ENCODE assay signal across 19 mouse cellular contexts in genomic region chr9:34604931-34605330, GRCm38 (mm10).
DNase-seq lines count a peak whose midpoint lies in the region; ATAC-seq and TF ChIP-seq lines count a peak whose summit lies in the region.
"Had no signal": no experiment of that assay in that cellular context is flagged by ENCODE, and none has a peak within 500 bp of the region (broad histone marks: within the 10 kb centered on the region; RNA-seq: fewer than 3 reads in every experiment).

No protein-coding gene starts in this region.

- no peaks in the 10 kb centered on the region for H3K27me3 ChIP-seq in liver, embryonic 16.5 days (ENCODE audit: control insufficient read depth, insufficient read depth, low read depth, low read length)
- H3K27me3 ChIP-seq in liver, embryonic 12.5 days (replicated peaks): no peaks in the 10 kb centered on the region
- no peaks in the 10 kb centered on the region for H3K27me3 ChIP-seq in C2C12 (ENCODE audit: control insufficient read depth, insufficient read depth, insufficient read length)
- H3K27me3 ChIP-seq: embryonic facial prominence, embryonic 12.5 days; heart, embryonic 13.5 days; limb, embryonic 13.5 days; Patski had no signal

- ATAC-seq in liver, embryonic 16.5 days (ENCODE audit: low read depth): 0 out of 2 replicates have a peak, but pooled peaks have one; percentile 16
- no peak for ATAC-seq in liver, embryonic 12.5 days
- peak; percentile 69 for ATAC-seq in megakaryocyte, adult 5-6 weeks (ENCODE audit: poor library complexity, severe bottlenecking)
- ATAC-seq: Patski had no signal

- no peak overlapping the region for H3K4me3 ChIP-seq in liver, embryonic 16.5 days (ENCODE audit: low read depth, low read length)
- H3K4me3 ChIP-seq in liver, embryonic 12.5 days: no peak overlapping the region
- H3K4me3 ChIP-seq in C2C12 (ENCODE audit: insufficient read depth, poor library complexity, severe bottlenecking): no peak overlapping the region
- H3K4me3 ChIP-seq: embryonic facial prominence, embryonic 12.5 days; erythroblast, embryonic 14.5 days; heart, embryonic 13.5 days; limb, embryonic 13.5 days; midbrain, embryonic 10.5 days had no signal

- TF ChIP-seq CTCF in C2C12 (IDR thresholded peaks at IDR 0.05; ENCODE audit: control insufficient read depth, insufficient read depth, insufficient read length): no peak

- no peaks in the 10 kb centered on the region for H3K79me3 ChIP-seq in C2C12 (ENCODE audit: low read depth)

- no peak overlapping the region for H3ac ChIP-seq in C2C12 (ENCODE audit: control insufficient read depth, insufficient read length, low read depth)

- intact Hi-C loops in heart, postnatal 10 days (cut with DNase I): no loop called here

- WGBS in liver, embryonic 16.5 days (ENCODE audit: insufficient replicate concordance): 61% methylated on average over 4 of the region's 4 CpGs
- 73% methylated on average over 4 of the region's 4 CpGs for WGBS in liver, embryonic 12.5 days (ENCODE audit: insufficient replicate concordance)

- no peak overlapping the region for H3K9ac ChIP-seq in liver, embryonic 16.5 days (ENCODE audit: low read depth, low read length)
- H3K9ac ChIP-seq in liver, embryonic 12.5 days: no peak overlapping the region
- H3K9ac ChIP-seq: embryonic facial prominence, embryonic 12.5 days; heart, embryonic 13.5 days; limb, embryonic 13.5 days; lung, embryonic 14.5 days had no signal

- no peaks in the 10 kb centered on the region for H3K36me3 ChIP-seq in liver, embryonic 16.5 days (ENCODE audit: control insufficient read depth, insufficient read depth)
- no peaks in the 10 kb centered on the region for H3K36me3 ChIP-seq in liver, embryonic 12.5 days
- no peaks in the 10 kb centered on the region for H3K36me3 ChIP-seq in C2C12 (ENCODE audit: control insufficient read depth, insufficient read depth)
- H3K36me3 ChIP-seq: embryonic facial prominence, embryonic 12.5 days; heart, embryonic 13.5 days; limb, embryonic 13.5 days; midbrain, embryonic 10.5 days had no signal

- no peaks in the 10 kb centered on the region for H3K4me1 ChIP-seq in liver, embryonic 16.5 days (ENCODE audit: control insufficient read depth, low read depth, low read length)
- H3K4me1 ChIP-seq in liver, embryonic 12.5 days: no peaks in the 10 kb centered on the region
- H3K4me1 ChIP-seq: embryonic facial prominence, embryonic 12.5 days; heart, embryonic 13.5 days; midbrain, embryonic 10.5 days had no signal

- H3K4me2 ChIP-seq in liver, embryonic 16.5 days (ENCODE audit: low read depth, low read length): no peak overlapping the region
- no peak overlapping the region for H3K4me2 ChIP-seq in liver, embryonic 12.5 days
- H3K4me2 ChIP-seq: embryonic facial prominence, embryonic 12.5 days; heart, embryonic 13.5 days; limb, embryonic 13.5 days; lung, embryonic 14.5 days had no signal

- no peak overlapping the region for H3K27ac ChIP-seq in liver, embryonic 16.5 days (ENCODE audit: low read length)
- no peak overlapping the region for H3K27ac ChIP-seq in liver, embryonic 12.5 days
- H3K27ac ChIP-seq: embryonic facial prominence, embryonic 12.5 days; heart, embryonic 13.5 days; limb, embryonic 13.5 days; midbrain, embryonic 10.5 days had no signal

- no peaks in the 10 kb centered on the region for H3K9me3 ChIP-seq in liver, embryonic 16.5 days (replicated peaks; ENCODE audit: control insufficient read depth, low read length)
- no peaks in the 10 kb centered on the region for H3K9me3 ChIP-seq in liver, embryonic 12.5 days (replicated peaks)
- H3K9me3 ChIP-seq: embryonic facial prominence, embryonic 12.5 days; heart, embryonic 13.5 days; limb, embryonic 13.5 days; midbrain, embryonic 10.5 days had no signal

- no peaks in the 10 kb centered on the region for H3K79me2 ChIP-seq in C2C12 (ENCODE audit: control insufficient read depth, insufficient read depth)

- DNase-seq in adrenal gland, postnatal 10 days: peak; percentile 14
- DNase-seq in cerebellum, adult 11-12 months: no peak
- DNase-seq in heart, postnatal 10 days: no peak
- DNase-seq: cerebellum, adult 9-11 months; kidney, adult 2 months; kidney, postnatal 10 days; layer of hippocampus, postnatal 36 days; right cerebral cortex, postnatal 4 days had no signal

TF ChIP-seq in C2C12, 6 proteins besides CTCF, POLR2A, EP300 and RAD21:
- no peak for TF ChIP-seq MAX (IDR thresholded peaks at IDR 0.05)
- TF ChIP-seq MYOD1 (IDR thresholded peaks at IDR 0.05; ENCODE audit: control insufficient read depth, insufficient read length, low read depth): no peak
- no peak for TF ChIP-seq FOSL1 (IDR thresholded peaks at IDR 0.05; ENCODE audit: insufficient read depth, low read length, poor library complexity, severe bottlenecking)
- TF ChIP-seq CEBPB (IDR thresholded peaks at IDR 0.05; ENCODE audit: low read depth): peak; percentile 42
- no peak for TF ChIP-seq USF1 (IDR thresholded peaks at IDR 0.05; ENCODE audit: low read depth)
- no peak for TF ChIP-seq MYOG (IDR thresholded peaks at IDR 0.05; ENCODE audit: control insufficient read depth, extremely low read depth, insufficient read length)
